Mouse (Mus musculus): ENCODE results near the gene Gpbp1. TPM values are rescaled to one million over a fixed set of nuclear protein-coding genes. Genes with fewer than 3 reads are reported as not detected.

Gene Gpbp1
- 58.2 and 60.9 TPM in 2 replicates for total RNA-seq (2012; rRNA removed)
- 100 to 1,000 TPM in 1 of 2 experiments, 10 to 100 TPM in 1; 76.3 to 648 TPM for polyA plus RNA-seq (2012; ENCODE audit: insufficient read depth in 1 of 2, insufficient read length in 2 of 2, low read depth in 1 of 2, low replicate concordance in 2 of 2, missing spikeins in 1 of 2)

DNA sequence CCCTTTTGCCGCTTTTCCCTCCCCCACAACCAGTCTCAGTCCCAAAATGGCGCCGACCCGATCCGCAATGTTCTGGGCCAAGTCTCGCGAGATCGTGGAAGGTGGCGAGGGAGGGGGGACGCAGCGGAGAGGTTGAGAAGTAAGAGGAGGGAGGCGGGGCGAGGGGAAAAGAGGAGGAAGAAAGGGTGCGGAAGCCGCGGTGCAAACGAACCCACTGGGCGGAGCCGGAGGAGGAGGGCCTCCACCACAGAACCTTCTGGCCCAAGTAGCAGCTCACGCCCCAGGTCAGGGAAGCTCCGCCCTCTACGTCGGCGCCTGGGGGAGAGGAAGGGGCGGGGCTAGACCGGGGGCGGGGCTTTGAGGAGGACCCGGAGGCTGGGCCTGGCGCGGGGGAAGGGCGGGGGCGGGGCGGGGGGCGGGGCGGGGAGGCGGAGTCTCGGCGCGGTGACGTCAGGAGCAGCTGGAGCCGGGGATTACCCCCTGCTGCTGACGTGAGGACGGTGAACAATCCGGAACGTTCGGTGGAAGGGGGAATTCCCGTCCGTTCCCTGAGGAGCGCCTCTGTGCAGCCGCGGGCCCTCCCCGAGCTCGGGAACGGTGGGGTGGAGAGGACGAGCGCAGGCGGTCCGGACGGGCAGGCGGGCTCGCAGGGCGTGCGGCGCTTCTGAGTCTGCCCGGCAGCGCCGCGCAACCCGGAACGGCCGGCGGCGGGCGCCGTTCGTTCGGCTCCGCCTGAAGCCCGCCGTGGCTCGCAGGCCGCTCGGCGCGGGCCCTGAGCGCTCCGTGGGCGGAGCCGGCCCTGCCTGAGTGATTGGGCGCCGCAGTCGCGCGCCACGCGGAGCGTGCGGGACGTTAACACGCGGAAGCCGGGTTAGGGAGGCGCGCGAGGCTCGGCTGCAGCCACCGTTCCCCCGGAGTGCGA is at the start of gene Gpbp1:
TSS of gene Gpbp1 (minus strand) at position 310 of the 922 bp plus-strand sequence.
- H3K9ac ChIP-seq (ENCODE audit: control insufficient read depth, low read depth, low read length, poor library complexity, severe bottlenecking): peak within 1 kb of the TSS; percentile 99
- peak within 1 kb of the TSS; percentile 96 to 97 for H3K4me3 ChIP-seq (ENCODE audit: control insufficient read depth in 1 of 2, insufficient read depth in 1 of 2, low read depth in 2 of 2, low read length in 2 of 2)
- H3K36me3 ChIP-seq (ENCODE audit: control insufficient read depth in 1 of 2, insufficient read depth in 2 of 2, low read length in 2 of 2): peaks cover 11 to 22% of the 10 kb centered on the region in 2 experiments
- H3K4me1 ChIP-seq (ENCODE audit: control insufficient read depth in 1 of 2, insufficient read depth in 2 of 2, low read length in 2 of 2): peaks cover 7 to 10% of the 10 kb centered on the region in 2 experiments; a peak in 2 of 4 replicates
- peak; percentile 99 for DNase-seq (ENCODE audit: low read depth, low spot score)
- no peaks in the 10 kb centered on the region for H3K9me3 ChIP-seq (replicated peaks; ENCODE audit: insufficient read depth, low read length)
- H3K79me2 ChIP-seq (ENCODE audit: control insufficient read depth, insufficient read depth, low read length, poor library complexity): peaks cover 34% of the 10 kb centered on the region
- H3K27ac ChIP-seq (ENCODE audit: control insufficient read depth, low read depth, low read length): peak within 1 kb of the TSS; percentile 96
- peaks cover 0 to 3% of the 10 kb centered on the region in 2 experiments; a peak in 1 of 4 replicates for H3K27me3 ChIP-seq (ENCODE audit: control insufficient read depth in 1 of 2, insufficient read depth in 2 of 2, low read length in 2 of 2)
- TF ChIP-seq ZC3H11A (IDR thresholded peaks at IDR 0.05; ENCODE audit: low read depth, low read length) (0 out of 2 replicates have a peak, but pooled peaks have one; percentile 0), CHD2 (IDR thresholded peaks at IDR 0.05; ENCODE audit: low read length) (peak; percentile 99), MAX (IDR thresholded peaks at IDR 0.05; ENCODE audit: low read length) (peak; percentile 93), SMC3 (IDR thresholded peaks at IDR 0.05; ENCODE audit: low read depth, low read length) (no peak), ZMIZ1 (IDR thresholded peaks at IDR 0.05; ENCODE audit: low read depth, low read length) (0 out of 2 replicates have a peak, but pooled peaks have one; percentile 31), POLR2AphosphoS2 (IDR thresholded peaks at IDR 0.05; ENCODE audit: low read length) (peak; percentile 79), GABPA (IDR thresholded peaks at IDR 0.05; ENCODE audit: low read depth, low read length) (no peak), ETS1 (IDR thresholded peaks at IDR 0.05; ENCODE audit: low read depth, low read length) (peak; percentile 92), MAZ (IDR thresholded peaks at IDR 0.05; ENCODE audit: low read depth, low read length) (peak; percentile 100), ZKSCAN1 (IDR thresholded peaks at IDR 0.05; ENCODE audit: low read depth, low read length) (no peak), RCOR1 (IDR thresholded peaks at IDR 0.05; ENCODE audit: low read depth, low read length) (no peak), UBTF (IDR thresholded peaks at IDR 0.05; ENCODE audit: borderline replicate concordance, insufficient read depth, low read depth, low read length) (no peak), KAT2A (conservative IDR thresholded peaks at IDR 0.05; ENCODE audit: low read depth, low read length) (no peak; the same call in 1 of the 2 replicates), NRF1 (IDR thresholded peaks at IDR 0.05; ENCODE audit: insufficient read depth, low read depth, low read length, poor library complexity, severe bottlenecking) (0 out of 2 replicates have a peak, but pooled peaks have one; percentile 17), SIN3A (IDR thresholded peaks at IDR 0.05; ENCODE audit: low read length) (peak; percentile 84), USF2 (IDR thresholded peaks at IDR 0.05; ENCODE audit: borderline replicate concordance in 1 of 2, insufficient read depth in 1 of 2, low read depth in 1 of 2, low read length in 2 of 2) (no peak), JUND (IDR thresholded peaks at IDR 0.05; ENCODE audit: low read depth, low read length) (no peak), TBP (IDR thresholded peaks at IDR 0.05; ENCODE audit: low read depth, low read length) (peak; percentile 73), NELFE (IDR thresholded peaks at IDR 0.05; ENCODE audit: low read depth, low read length) (peak; percentile 52), E2F4 (IDR thresholded peaks at IDR 0.05; ENCODE audit: borderline replicate concordance, low read depth, low read length) (no peak; the same call in 1 of the 2 replicates), EP300 (IDR thresholded peaks at IDR 0.05; ENCODE audit: low read depth in 1 of 2, low read length in 2 of 2) (peak in 1 of 2 experiments; percentile 31; a peak in 2 of 4 replicates), ELF1 (IDR thresholded peaks at IDR 0.05; ENCODE audit: low read depth, low read length) (peak; percentile 88), GATA1 (IDR thresholded peaks at IDR 0.05; ENCODE audit: low read depth, low read length) (no peak), USF1 (IDR thresholded peaks at IDR 0.05; ENCODE audit: low read depth, low read length) (no peak), TCF12 (IDR thresholded peaks at IDR 0.05; ENCODE audit: low read depth, low read length) (peak; percentile 76), MXI1 (IDR thresholded peaks at IDR 0.05; ENCODE audit: low read depth, low read length) (peak; percentile 80), MEF2A (IDR thresholded peaks at IDR 0.05; ENCODE audit: extremely low read depth, insufficient replicate concordance, low read depth, low read length, poor library complexity, severe bottlenecking) (no peak), MAFK (IDR thresholded peaks at IDR 0.05; ENCODE audit: borderline replicate concordance, low read depth, low read length) (no peak), TAL1 (IDR thresholded peaks at IDR 0.05; ENCODE audit: low read length) (no peak), RAD21 (IDR thresholded peaks at IDR 0.05; ENCODE audit: low read depth, low read length) (no peak), CTCF (IDR thresholded peaks at IDR 0.05 in 2 of 3, conservative IDR thresholded peaks at IDR 0.05 in 1 of 3; ENCODE audit: control insufficient read depth in 1 of 3, insufficient read depth in 1 of 3, low read depth in 2 of 3, low read length in 3 of 3, poor library complexity in 1 of 3, severe bottlenecking in 1 of 3) (no peak), MYC (IDR thresholded peaks at IDR 0.05; ENCODE audit: low read depth, low read length) (0 out of 2 replicates have a peak, but pooled peaks have one; percentile 27), POLR2AphosphoS5 (IDR thresholded peaks at IDR 0.05; ENCODE audit: borderline replicate concordance, low read depth, low read length) (no peak), ZNF384 (IDR thresholded peaks at IDR 0.05; ENCODE audit: low read depth, low read length) (no peak)
